Mouse (Mus musculus): ENCODE measurements at regions not wholly inside any gene's neighbourhood (a gene's known extent, or its start where the extent isn't known, plus 50 kb on each side); places are given as distances from the start of the nearest gene placed in this dataset.

GRCm38 (mm10) chr12:35231414-35232321 is 184.7 kb downstream of the Snx13 start:
- no peaks in the 10 kb centered on the region for H3K4me1 ChIP-seq (ENCODE audit: control insufficient read depth, insufficient read depth, low read length)
- H3K9ac ChIP-seq (ENCODE audit: low read length): no peak overlapping the region
- H3K9me3 ChIP-seq (replicated peaks; ENCODE audit: control insufficient read depth, low read length): no peaks in the 10 kb centered on the region
- no peak overlapping the region for H3K4me2 ChIP-seq (ENCODE audit: low read depth, low read length)
- H3K27me3 ChIP-seq (ENCODE audit: control insufficient read depth, insufficient read depth, low read length): no peaks in the 10 kb centered on the region
- no peaks in the 10 kb centered on the region for H3K36me3 ChIP-seq (ENCODE audit: control insufficient read depth, insufficient read depth, low read length)
- no peak overlapping the region for H3K27ac ChIP-seq (ENCODE audit: low read length)
- H3K4me3 ChIP-seq (replicated peaks; ENCODE audit: low read length): no peak overlapping the region
- ATAC-seq (ENCODE audit: insufficient read depth, low FRiP score): no peak

- Histone ChIP-seq H3K27ac (ENCODE audit: low read length) (no peak overlapping the region), H3K9ac (ENCODE audit: low read length) (no peak overlapping the region), H3K4me3 (replicated peaks; ENCODE audit: low read length) (no peak overlapping the region), H3K27me3 (ENCODE audit: control insufficient read depth, insufficient read depth, low read length) (no peaks in the 10 kb centered on the region), H3K4me2 (ENCODE audit: low read depth, low read length) (no peak overlapping the region), H3K4me1 (ENCODE audit: control insufficient read depth, insufficient read depth, low read length) (peaks cover 6% of the 10 kb centered on the region; the same call in 1 of the 2 replicates), H3K9me3 (replicated peaks; ENCODE audit: control insufficient read depth, low read length) (no peaks in the 10 kb centered on the region), H3K36me3 (ENCODE audit: control insufficient read depth, insufficient read depth, low read length) (no peaks in the 10 kb centered on the region)
- ATAC-seq (ENCODE audit: insufficient read depth, low FRiP score): no peak
Measured at GRCm38 (mm10) chr12:35220429-35220828, 173.4 kb downstream of the Snx13 start.

- no peaks in the 10 kb centered on the region for H3K36me3 ChIP-seq (ENCODE audit: control insufficient read depth, insufficient read depth, low read length)
- ATAC-seq (ENCODE audit: insufficient read depth, low FRiP score): no peak
- H3K27ac ChIP-seq (ENCODE audit: low read length): no peak overlapping the region
- no peaks in the 10 kb centered on the region for H3K9me3 ChIP-seq (replicated peaks; ENCODE audit: control insufficient read depth, low read length)
- H3K4me1 ChIP-seq (ENCODE audit: control insufficient read depth, insufficient read depth, low read length): peaks cover 6% of the 10 kb centered on the region; the same call in 1 of the 2 replicates
- H3K9ac ChIP-seq (ENCODE audit: low read length): no peak overlapping the region
- no peaks in the 10 kb centered on the region for H3K27me3 ChIP-seq (ENCODE audit: control insufficient read depth, insufficient read depth, low read length)
- no peak overlapping the region for H3K4me3 ChIP-seq (replicated peaks; ENCODE audit: low read length)
- H3K4me2 ChIP-seq (ENCODE audit: low read depth, low read length): no peak overlapping the region
Measured at GRCm38 (mm10) chr12:35220002-35220401, 173.0 kb downstream of the Snx13 start.

GRCm38 (mm10) chr12:35216725-35217124 is 169.7 kb downstream of the Snx13 start:
- H3K27me3 ChIP-seq (ENCODE audit: control insufficient read depth, insufficient read depth, low read length): no peaks in the 10 kb centered on the region
- H3K27ac ChIP-seq (ENCODE audit: low read length): no peak overlapping the region
- H3K4me3 ChIP-seq (replicated peaks; ENCODE audit: low read length): no peak overlapping the region
- no peak overlapping the region for H3K4me2 ChIP-seq (ENCODE audit: low read depth, low read length)
- H3K9me3 ChIP-seq (replicated peaks; ENCODE audit: control insufficient read depth, low read length): no peaks in the 10 kb centered on the region
- WGBS: 86% methylated on average over 2 of the region's 2 CpGs
- no peak overlapping the region for H3K9ac ChIP-seq (ENCODE audit: low read length)
- peaks cover 6% of the 10 kb centered on the region; the same call in 1 of the 2 replicates for H3K4me1 ChIP-seq (ENCODE audit: control insufficient read depth, insufficient read depth, low read length)
- no peak for ATAC-seq (ENCODE audit: insufficient read depth, low FRiP score)
- no peaks in the 10 kb centered on the region for H3K36me3 ChIP-seq (ENCODE audit: control insufficient read depth, insufficient read depth, low read length)

- Histone ChIP-seq H3K27ac (ENCODE audit: low read length) (no peak overlapping the region), H3K4me1 (ENCODE audit: control insufficient read depth, insufficient read depth, low read length) (no peaks in the 10 kb centered on the region), H3K9me3 (replicated peaks; ENCODE audit: control insufficient read depth, low read length) (no peaks in the 10 kb centered on the region), H3K27me3 (ENCODE audit: control insufficient read depth, insufficient read depth, low read length) (no peaks in the 10 kb centered on the region), H3K4me3 (replicated peaks; ENCODE audit: low read length) (no peak overlapping the region), H3K36me3 (ENCODE audit: control insufficient read depth, insufficient read depth, low read length) (no peaks in the 10 kb centered on the region), H3K9ac (ENCODE audit: low read length) (no peak overlapping the region), H3K4me2 (ENCODE audit: low read depth, low read length) (no peak overlapping the region)
- ATAC-seq (ENCODE audit: insufficient read depth, low FRiP score): no peak
Measured at GRCm38 (mm10) chr12:35209399-35209798, 162.4 kb downstream of the Snx13 start.

- Histone ChIP-seq H3K27me3 (ENCODE audit: control insufficient read depth, insufficient read depth, low read length) (no peaks in the 10 kb centered on the region), H3K36me3 (ENCODE audit: control insufficient read depth, insufficient read depth, low read length) (no peaks in the 10 kb centered on the region), H3K4me1 (ENCODE audit: control insufficient read depth, insufficient read depth, low read length) (no peaks in the 10 kb centered on the region), H3K9ac (ENCODE audit: low read length) (no peak overlapping the region), H3K4me2 (ENCODE audit: low read depth, low read length) (no peak overlapping the region), H3K27ac (ENCODE audit: low read length) (no peak overlapping the region), H3K9me3 (replicated peaks; ENCODE audit: control insufficient read depth, low read length) (no peaks in the 10 kb centered on the region), H3K4me3 (replicated peaks; ENCODE audit: low read length) (no peak overlapping the region)
- no peak for ATAC-seq (ENCODE audit: insufficient read depth, low FRiP score)
- 61% methylated on average over 3 of the region's 3 CpGs for WGBS
Measured at GRCm38 (mm10) chr12:35207605-35208004, 160.6 kb downstream of the Snx13 start.

- H3K9me3 ChIP-seq (replicated peaks; ENCODE audit: control insufficient read depth, low read length): no peaks in the 10 kb centered on the region
- no peaks in the 10 kb centered on the region for H3K27me3 ChIP-seq (ENCODE audit: control insufficient read depth, insufficient read depth, low read length)
- H3K27ac ChIP-seq (ENCODE audit: low read length): no peak overlapping the region
- no peaks in the 10 kb centered on the region for H3K36me3 ChIP-seq (ENCODE audit: control insufficient read depth, insufficient read depth, low read length)
- H3K4me1 ChIP-seq (ENCODE audit: control insufficient read depth, insufficient read depth, low read length): no peaks in the 10 kb centered on the region
- no peak for ATAC-seq (ENCODE audit: insufficient read depth, low FRiP score)
- no peak overlapping the region for H3K9ac ChIP-seq (ENCODE audit: low read length)
- H3K4me3 ChIP-seq (replicated peaks; ENCODE audit: low read length): no peak overlapping the region
- WGBS: 66% methylated on average over 1 of the region's 1 CpGs
- no peak overlapping the region for H3K4me2 ChIP-seq (ENCODE audit: low read depth, low read length)
Measured at GRCm38 (mm10) chr12:35203398-35203797, 156.4 kb downstream of the Snx13 start.

GRCm38 (mm10) chr12:35200110-35200509 is 153.1 kb downstream of the Snx13 start:
- H3K27me3 ChIP-seq (ENCODE audit: control insufficient read depth, insufficient read depth, low read length): no peaks in the 10 kb centered on the region
- H3K9me3 ChIP-seq (replicated peaks; ENCODE audit: control insufficient read depth, low read length): no peaks in the 10 kb centered on the region
- no peak overlapping the region for H3K4me2 ChIP-seq (ENCODE audit: low read depth, low read length)
- H3K9ac ChIP-seq (ENCODE audit: low read length): no peak overlapping the region
- H3K4me3 ChIP-seq (replicated peaks; ENCODE audit: low read length): no peak overlapping the region
- no peaks in the 10 kb centered on the region for H3K4me1 ChIP-seq (ENCODE audit: control insufficient read depth, insufficient read depth, low read length)
- no peak for ATAC-seq (ENCODE audit: insufficient read depth, low FRiP score)
- H3K36me3 ChIP-seq (ENCODE audit: control insufficient read depth, insufficient read depth, low read length): no peaks in the 10 kb centered on the region
- no peak overlapping the region for H3K27ac ChIP-seq (ENCODE audit: low read length)
- WGBS: 64% methylated on average over 5 of the region's 5 CpGs
